Mouse (Mus musculus) embryonic fibroblast, embryonic 13.5 days (primary cell): ENCODE measurements around the gene Gm973.

ENCODE experiments used
- CTCF ChIP-seq: IDR thresholded peaks from 2 replicates; pipeline ENCODE4 v1.5.1; 2011; ENCODE audit warnings: mild to moderate bottlenecking, control low read depth, low read length, moderate library complexity, borderline replicate concordance; ENCODE audit not compliant: insufficient read depth
- POLR2A ChIP-seq: IDR thresholded peaks from 2 replicates; pipeline ENCODE4 v1.6.1; 2011; ENCODE audit warnings: low read depth, mild to moderate bottlenecking, control low read depth, low read length, moderate library complexity

GRCm38 (mm10) chr1:59609896-59610295, 93.8 kb downstream of the Gm973 start:
- TF ChIP-seq POLR2A (no peak), CTCF (no peak)
